Mouse (Mus musculus) ES-Bruce4 (cell line): ENCODE measurements around the gene Rnf17.

Experiments
- CTCF ChIP-seq: IDR thresholded peaks from one replicate; pipeline ENCODE4 v1.8.1; 2011; ENCODE audit warnings: low read depth, low read length
- EP300 ChIP-seq: IDR thresholded peaks from 2 replicates; pipeline ENCODE4 v1.6.1; 2011; ENCODE audit warnings: low read depth, low read length; ENCODE audit not compliant: insufficient read depth
- POLR2A ChIP-seq: IDR thresholded peaks from one replicate; pipeline ENCODE4 v1.8.1; 2011; ENCODE audit warnings: low read length; ENCODE audit not compliant: insufficient read depth

GRCm38 (mm10) chr14:56403072-56403375 lies 643 bp downstream of the Rnf17 start:
- no peak for TF ChIP-seq CTCF
- no peak for TF ChIP-seq POLR2A
- no peak for TF ChIP-seq EP300
